Mouse (Mus musculus) heart, postnatal 0 days (tissue): ENCODE results near the gene Cyp2c39.

Source experiments
- CTCF ChIP-seq: IDR thresholded peaks from 2 replicates; pipeline ENCODE4 v1.5.1; 2016; ENCODE audit warnings: antibody characterized with exemption, control low read depth, low read depth
- EP300 ChIP-seq: IDR thresholded peaks from 2 replicates; pipeline ENCODE4 v1.6.1; 2016; ENCODE audit warnings: antibody characterized with exemption, low read depth

DNA sequence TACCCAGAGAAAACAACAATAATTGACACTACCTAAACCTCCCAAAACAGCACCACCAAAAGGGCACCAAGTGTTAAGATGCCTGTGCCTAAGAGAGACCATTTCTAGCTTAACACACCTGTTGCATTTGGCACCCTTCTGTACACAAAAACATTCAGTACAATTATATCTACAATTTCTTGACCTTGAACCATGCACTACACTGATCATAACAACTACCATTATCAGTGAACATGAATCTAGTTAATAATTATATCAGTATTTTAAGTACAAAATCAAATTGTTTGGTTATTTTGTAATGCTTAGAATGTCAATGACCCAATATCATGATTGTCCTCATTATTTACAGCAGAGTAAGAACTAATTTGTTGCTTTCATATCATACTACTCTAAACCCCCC, 46.7 kb upstream of the Cyp2c39 start:
- no peak for TF ChIP-seq CTCF
- TF ChIP-seq EP300 = no peak
